Mouse (Mus musculus) limb, embryonic 14.5 days (tissue): ENCODE measurements around the gene Kcnq5. TPM values are rescaled to one million over a fixed set of nuclear protein-coding genes. Genes with fewer than 3 reads are reported as not detected.

Source experiments
- ATAC-seq: fragments of 200-750 bp; cut with Nextera tagmentation; 2 replicates; pipeline ENCODE4 v1.8.0; 2017; ENCODE audit warnings: low read depth, moderate number of reproducible peaks, moderate TSS enrichment; ENCODE audit not compliant: low FRiP score
- DNase-seq: peaks from one replicate; pipeline ENCODE4 v3.0.0-alpha.2; 2015; ENCODE audit warnings: low spot score
- H3K27ac ChIP-seq: fragments of 300-500 bp; sonication (generic); replicated peaks from 2 replicates; pipeline ENCODE4 v1.5.1; 2014; ENCODE audit warnings: low read depth, mild to moderate bottlenecking, low read length, moderate library complexity, mixed read lengths
- H3K27me3 ChIP-seq: fragments of 300-500 bp; sonication (generic); 2 replicates; pipeline ENCODE4 v1.6.1; 2014; ENCODE audit warnings: low read length, mixed read lengths; ENCODE audit not compliant: control insufficient read depth, insufficient read depth
- H3K36me3 ChIP-seq: fragments of 300-500 bp; sonication (generic); 2 replicates; pipeline ENCODE4 v1.6.1; 2014; ENCODE audit warnings: mild to moderate bottlenecking, low read length, moderate library complexity, mixed read lengths; ENCODE audit not compliant: control insufficient read depth, insufficient read depth
- H3K4me1 ChIP-seq: fragments of 300-500 bp; sonication (generic); 2 replicates; pipeline ENCODE4 v1.6.1; 2014; ENCODE audit warnings: antibody characterized with exemption, low read length, mixed read lengths; ENCODE audit not compliant: control insufficient read depth, insufficient read depth
- H3K4me2 ChIP-seq: fragments of 300-500 bp; sonication (generic); replicated peaks from 2 replicates; pipeline ENCODE4 v1.6.1; 2014; ENCODE audit warnings: low read depth, mild to moderate bottlenecking, low read length, moderate library complexity; ENCODE audit not compliant: severe bottlenecking
- H3K4me3 ChIP-seq: fragments of 300-500 bp; sonication (generic); replicated peaks from 2 replicates; pipeline ENCODE4 v1.5.1; 2014; ENCODE audit warnings: low read length
- H3K9ac ChIP-seq: fragments of 300-500 bp; sonication (generic); 2 replicates; pipeline ENCODE4 v1.6.1; 2014; ENCODE audit warnings: mild to moderate bottlenecking, low read depth, low read length, moderate library complexity; ENCODE audit not compliant: severe bottlenecking
- H3K9me3 ChIP-seq: fragments of 300-500 bp; sonication (generic); 2 replicates; pipeline ENCODE4 v1.6.1; 2016; ENCODE audit warnings: low read length; ENCODE audit not compliant: control insufficient read depth
- POLR2A ChIP-seq: fragments of 200-500 bp; IDR thresholded peaks from 2 replicates; pipeline ENCODE4 v1.8.0; 2012; ENCODE audit warnings: inconsistent platforms, mild to moderate bottlenecking, moderate library complexity, borderline replicate concordance; ENCODE audit not compliant: insufficient read depth, insufficient read length; ENCODE audit errors: extremely low read depth
- WGBS: fragments of 180-500 bp; shearing (Covaris S2); extraction: QIAGEN DNeasy Blood & Tissue Kit; methylation state at CpG from one replicate; pipeline ENCODE4 v1.1.7; 2014; 5-methylcytosine and 5-hydroxymethylcytosine counted together
- polyA plus RNA-seq, 2 experiments: library from polyadenylated mRNA; depleted of rRNA in 1 of 2; stranded (reverse) in 1 of 2; unstranded in 1 of 2; fragments of >200 nt; fragmentation: Nextera tagmentation in 1 of 2; extraction: Ambion mirVana in 1 of 2; gene quantifications; 2 replicates each; pipeline versions ENCODE4 v1.2.1 to v1.2.3; 2012 to 2014

The Kcnq5 gene
- polyA plus RNA-seq, 2 experiments = 2.3 to 2.5 TPM

- Histone ChIP-seq H3K4me2 (no peak overlapping the region), H3K36me3 (no peaks in the 10 kb centered on the region), H3K4me3 (no peak overlapping the region), H3K9me3 (no peaks in the 10 kb centered on the region), H3K9ac (no peak overlapping the region), H3K27me3 (no peaks in the 10 kb centered on the region), H3K27ac (no peak overlapping the region), H3K4me1 (no peaks in the 10 kb centered on the region)
- TF ChIP-seq POLR2A = no peak
- ATAC-seq (no peak), DNase-seq (no peak)
- WGBS = 94% methylated on average over 2 of the region's 2 CpGs
Measured at GRCm38 (mm10) chr1:21805064-21805463, 156.7 kb downstream of the Kcnq5 start.

- Histone ChIP-seq H3K27me3 (no peaks in the 10 kb centered on the region), H3K9ac (no peak overlapping the region), H3K4me3 (no peak overlapping the region), H3K4me2 (no peak overlapping the region), H3K27ac (no peak overlapping the region), H3K4me1 (no peaks in the 10 kb centered on the region), H3K9me3 (no peaks in the 10 kb centered on the region), H3K36me3 (no peaks in the 10 kb centered on the region)
- TF ChIP-seq POLR2A = no peak
- WGBS = 49% methylated on average over 2 of the region's 2 CpGs
- DNase-seq = no peak
- no peak for ATAC-seq
Measured at GRCm38 (mm10) chr1:21804477-21804866, 157.3 kb downstream of the Kcnq5 start.

GRCm38 (mm10) chr1:21803751-21804476 lies 157.8 kb downstream of the Kcnq5 start:
- Histone ChIP-seq H3K27me3 (no peaks in the 10 kb centered on the region), H3K9ac (no peak overlapping the region), H3K36me3 (no peaks in the 10 kb centered on the region), H3K9me3 (no peaks in the 10 kb centered on the region), H3K4me1 (no peaks in the 10 kb centered on the region), H3K4me2 (no peak overlapping the region), H3K4me3 (no peak overlapping the region), H3K27ac (no peak overlapping the region)
- DNase-seq (no peak), ATAC-seq (no peak)
- WGBS = 84% methylated on average over 5 of the region's 5 CpGs
- no peak for TF ChIP-seq POLR2A

GRCm38 (mm10) chr1:21780746-21781145 lies 181.0 kb downstream of the Kcnq5 start:
- 70% methylated on average over 5 of the region's 5 CpGs for WGBS
- Histone ChIP-seq H3K9ac (no peak overlapping the region), H3K4me3 (no peak overlapping the region), H3K4me2 (no peak overlapping the region), H3K27ac (no peak overlapping the region), H3K36me3 (no peaks in the 10 kb centered on the region), H3K9me3 (no peaks in the 10 kb centered on the region), H3K27me3 (no peaks in the 10 kb centered on the region), H3K4me1 (no peaks in the 10 kb centered on the region)
- DNase-seq (no peak), ATAC-seq (no peak)
- no peak for TF ChIP-seq POLR2A

- no peak overlapping the region for H3K9ac ChIP-seq
- no peak for DNase-seq
- no peaks in the 10 kb centered on the region for H3K4me1 ChIP-seq
- H3K4me3 ChIP-seq = no peak overlapping the region
- no peaks in the 10 kb centered on the region for H3K27me3 ChIP-seq
- TF ChIP-seq POLR2A = no peak
- 79% methylated on average over 5 of the region's 5 CpGs for WGBS
- no peaks in the 10 kb centered on the region for H3K9me3 ChIP-seq
- H3K27ac ChIP-seq = no peak overlapping the region
- H3K4me2 ChIP-seq = no peak overlapping the region
- no peaks in the 10 kb centered on the region for H3K36me3 ChIP-seq
- no peak for ATAC-seq
Measured at GRCm38 (mm10) chr1:21777560-21777959, 184.2 kb downstream of the Kcnq5 start.
